Mouse (Mus musculus) limb, embryonic 14.5 days (tissue): ENCODE measurements around the gene Cnnm1. TPM values are rescaled to one million over a fixed set of nuclear protein-coding genes. Genes with fewer than 3 reads are reported as not detected.
A peak's percentile ranks its signal among the peaks of the same experiment; 100 is the strongest.

ENCODE experiments used
- ATAC-seq: fragments of 200-750 bp; cut with Nextera tagmentation; 2 replicates; pipeline ENCODE4 v1.8.0; 2017; ENCODE audit warnings: low read depth, moderate number of reproducible peaks, moderate TSS enrichment; ENCODE audit not compliant: low FRiP score
- DNase-seq: peaks from one replicate; pipeline ENCODE4 v3.0.0-alpha.2; 2015; ENCODE audit warnings: low spot score
- H3K27ac ChIP-seq: fragments of 300-500 bp; sonication (generic); replicated peaks from 2 replicates; pipeline ENCODE4 v1.5.1; 2014; ENCODE audit warnings: low read depth, mild to moderate bottlenecking, low read length, moderate library complexity, mixed read lengths
- H3K27me3 ChIP-seq: fragments of 300-500 bp; sonication (generic); 2 replicates; pipeline ENCODE4 v1.6.1; 2014; ENCODE audit warnings: low read length, mixed read lengths; ENCODE audit not compliant: control insufficient read depth, insufficient read depth
- H3K36me3 ChIP-seq: fragments of 300-500 bp; sonication (generic); 2 replicates; pipeline ENCODE4 v1.6.1; 2014; ENCODE audit warnings: mild to moderate bottlenecking, low read length, moderate library complexity, mixed read lengths; ENCODE audit not compliant: control insufficient read depth, insufficient read depth
- H3K4me1 ChIP-seq: fragments of 300-500 bp; sonication (generic); 2 replicates; pipeline ENCODE4 v1.6.1; 2014; ENCODE audit warnings: antibody characterized with exemption, low read length, mixed read lengths; ENCODE audit not compliant: control insufficient read depth, insufficient read depth
- H3K4me2 ChIP-seq: fragments of 300-500 bp; sonication (generic); replicated peaks from 2 replicates; pipeline ENCODE4 v1.6.1; 2014; ENCODE audit warnings: low read depth, mild to moderate bottlenecking, low read length, moderate library complexity; ENCODE audit not compliant: severe bottlenecking
- H3K4me3 ChIP-seq: fragments of 300-500 bp; sonication (generic); replicated peaks from 2 replicates; pipeline ENCODE4 v1.5.1; 2014; ENCODE audit warnings: low read length
- H3K9ac ChIP-seq: fragments of 300-500 bp; sonication (generic); 2 replicates; pipeline ENCODE4 v1.6.1; 2014; ENCODE audit warnings: mild to moderate bottlenecking, low read depth, low read length, moderate library complexity; ENCODE audit not compliant: severe bottlenecking
- H3K9me3 ChIP-seq: fragments of 300-500 bp; sonication (generic); 2 replicates; pipeline ENCODE4 v1.6.1; 2016; ENCODE audit warnings: low read length; ENCODE audit not compliant: control insufficient read depth
- POLR2A ChIP-seq: fragments of 200-500 bp; IDR thresholded peaks from 2 replicates; pipeline ENCODE4 v1.8.0; 2012; ENCODE audit warnings: inconsistent platforms, mild to moderate bottlenecking, moderate library complexity, borderline replicate concordance; ENCODE audit not compliant: insufficient read depth, insufficient read length; ENCODE audit errors: extremely low read depth
- WGBS: fragments of 180-500 bp; shearing (Covaris S2); extraction: QIAGEN DNeasy Blood & Tissue Kit; methylation state at CpG from one replicate; pipeline ENCODE4 v1.1.7; 2014; 5-methylcytosine and 5-hydroxymethylcytosine counted together
- polyA plus RNA-seq, 2 experiments: library from polyadenylated mRNA; depleted of rRNA in 1 of 2; stranded (reverse) in 1 of 2; unstranded in 1 of 2; fragments of >200 nt; fragmentation: Nextera tagmentation in 1 of 2; extraction: Ambion mirVana in 1 of 2; gene quantifications; 2 replicates each; pipeline versions ENCODE4 v1.2.1 to v1.2.3; 2012 to 2014

Gene Cnnm1
- polyA plus RNA-seq, 2 experiments, result 1.3 to 3.3 TPM

GRCm38 (mm10) chr19:43442269-43442668 is 2.0 kb downstream of the Cnnm1 start:
- ATAC-seq (no peak), DNase-seq (peak; percentile 66)
- Histone ChIP-seq H3K4me1 (peaks cover 8% of the 10 kb centered on the region), H3K27me3 (peaks cover 37% of the 10 kb centered on the region), H3K9me3 (no peaks in the 10 kb centered on the region), H3K9ac (no peak overlapping the region), H3K36me3 (no peaks in the 10 kb centered on the region), H3K4me3 (peak overlapping the region; percentile 65), H3K4me2 (peak overlapping the region; percentile 100), H3K27ac (no peak overlapping the region)
- 27% methylated on average over 6 of the region's 6 CpGs for WGBS
- TF ChIP-seq POLR2A, result no peak

- no peak for ATAC-seq
- WGBS, result 88% methylated on average over 5 of the region's 5 CpGs
Measured at GRCm38 (mm10) chr19:43442906-43443305, 2.7 kb downstream of the Cnnm1 start.

DNA sequence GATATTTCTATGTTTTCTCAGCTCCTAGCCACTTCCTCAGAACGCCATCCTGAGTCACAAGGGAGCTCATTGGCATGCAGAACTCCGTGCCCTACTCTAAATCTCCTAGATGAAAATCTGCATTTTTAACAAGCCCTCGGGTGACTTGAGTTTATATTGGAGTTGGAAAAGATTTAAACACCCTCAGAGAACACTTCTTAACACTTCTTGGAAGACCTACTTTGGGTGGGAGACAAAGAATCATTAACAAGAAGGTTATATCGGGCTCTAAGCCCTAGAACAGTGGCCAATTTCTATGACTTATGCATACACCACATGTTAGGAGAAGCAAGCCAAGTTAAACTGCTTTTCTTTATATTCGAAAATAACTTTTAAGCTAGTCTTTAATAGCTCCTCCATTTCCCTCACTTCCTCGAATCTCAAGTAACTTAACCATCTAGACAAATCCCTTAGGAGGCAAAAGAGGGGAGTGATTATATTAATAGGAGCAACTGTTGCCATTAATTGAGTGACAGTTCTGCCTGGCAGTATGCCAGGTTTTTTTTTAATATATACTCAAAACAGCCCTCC is 4.5 kb downstream of the Cnnm1 start:
- Histone ChIP-seq H3K9me3 (no peaks in the 10 kb centered on the region), H3K36me3 (no peaks in the 10 kb centered on the region), H3K4me3 (no peak overlapping the region), H3K4me1 (peaks cover 8% of the 10 kb centered on the region), H3K9ac (no peak overlapping the region), H3K27ac (no peak overlapping the region), H3K4me2 (no peak overlapping the region), H3K27me3 (peaks cover 36% of the 10 kb centered on the region)
- no peak for TF ChIP-seq POLR2A
- WGBS, result 51% methylated on average over 6 of the region's 6 CpGs
- ATAC-seq, result no peak
- peak; percentile 66 for DNase-seq

More at GRCm38 (mm10) chr19:43442906-43443305, 2.7 kb downstream of the Cnnm1 start:
- Histone ChIP-seq H3K9me3 (no peaks in the 10 kb centered on the region), H3K9ac (no peak overlapping the region), H3K4me1 (peaks cover 8% of the 10 kb centered on the region), H3K27ac (no peak overlapping the region), H3K4me2 (no peak overlapping the region), H3K36me3 (no peaks in the 10 kb centered on the region), H3K4me3 (no peak overlapping the region), H3K27me3 (peaks cover 37% of the 10 kb centered on the region)
- no peak for DNase-seq
- TF ChIP-seq POLR2A, result no peak

DNA sequence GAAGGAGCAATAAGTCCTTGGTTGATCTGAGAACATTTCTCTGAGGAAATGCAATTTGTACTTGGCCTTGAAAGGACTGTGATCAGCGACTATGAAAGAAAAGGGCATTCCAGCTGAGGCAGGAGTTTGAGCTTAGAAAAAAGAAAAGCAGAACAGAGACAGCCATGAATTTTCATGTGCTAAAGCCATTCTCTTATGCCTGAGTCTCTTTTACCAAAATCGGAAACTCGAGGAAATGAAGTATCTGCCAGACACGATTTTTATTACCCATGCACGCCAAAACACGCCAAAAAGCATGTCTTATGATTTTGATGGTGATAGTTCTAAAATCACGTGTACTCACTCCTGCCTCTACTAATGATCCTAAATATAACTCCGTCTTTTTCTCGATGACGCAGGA is 11.3 kb downstream of the Cnnm1 start:
- WGBS, result 75% methylated on average over 10 of the region's 10 CpGs
- no peak for TF ChIP-seq POLR2A
- Histone ChIP-seq H3K27ac (no peak overlapping the region), H3K4me2 (no peak overlapping the region), H3K4me1 (0 out of 2 replicates have a peak, but pooled peaks cover under 1% of the 10 kb centered on the region), H3K9me3 (no peaks in the 10 kb centered on the region), H3K9ac (no peak overlapping the region), H3K4me3 (no peak overlapping the region), H3K36me3 (no peaks in the 10 kb centered on the region), H3K27me3 (no peaks in the 10 kb centered on the region)
- ATAC-seq (no peak), DNase-seq (no peak)

DNA sequence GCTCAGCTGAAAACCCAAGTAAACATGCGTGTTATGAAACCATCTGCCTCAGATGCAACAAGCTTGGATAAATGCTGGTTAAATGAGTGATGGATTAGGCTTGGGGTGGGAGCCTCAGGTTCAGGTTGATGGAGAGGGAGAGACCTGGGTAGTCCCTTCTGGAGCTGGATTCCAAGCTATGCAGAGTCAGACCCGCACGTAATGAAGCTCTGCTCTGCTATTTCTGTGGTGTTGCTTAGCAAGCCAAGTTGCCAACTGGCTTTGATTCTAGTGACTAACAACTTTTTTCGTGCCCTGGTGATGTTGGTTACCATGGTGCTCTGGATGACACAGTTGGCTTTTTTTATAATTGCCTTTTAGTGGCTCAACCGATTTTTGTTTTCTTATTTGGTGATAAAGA is 11.9 kb downstream of the Cnnm1 start:
- Histone ChIP-seq H3K27ac (no peak overlapping the region), H3K27me3 (no peaks in the 10 kb centered on the region), H3K36me3 (no peaks in the 10 kb centered on the region), H3K9ac (no peak overlapping the region), H3K4me3 (no peak overlapping the region), H3K9me3 (no peaks in the 10 kb centered on the region), H3K4me1 (0 out of 2 replicates have a peak, but pooled peaks cover 5% of the 10 kb centered on the region), H3K4me2 (no peak overlapping the region)
- DNase-seq (no peak), ATAC-seq (no peak)
- 85% methylated on average over 5 of the region's 5 CpGs for WGBS
- TF ChIP-seq POLR2A, result no peak
